Mouse (Mus musculus) MEL (cell line): Measurements from ENCODE around the gene Izumo4. TPM values are rescaled to one million over a fixed set of nuclear protein-coding genes. Genes with fewer than 3 reads are reported as not detected.

Source experiments
- DNase-seq: peaks from one replicate; pipeline ENCODE4 v3.0.0; 2011; ENCODE audit warnings: low read depth, low spot score
- H3K27ac ChIP-seq: 2 replicates; pipeline ENCODE4 v1.5.1; 2012; ENCODE audit warnings: low read depth, mild to moderate bottlenecking, control low read depth, low read length, moderate library complexity; ENCODE audit not compliant: control insufficient read depth
- H3K27me3 ChIP-seq, 2 experiments: fragments of 150-350 bp in 1 of 2; sonication (generic) in 1 of 2; 2 replicates each; pipeline ENCODE4 v1.6.1; 2012; ENCODE audit warnings: low read length in 2 of 2, mild to moderate bottlenecking in 2 of 2, improper control_type of control experiment in 1 of 2, moderate library complexity in 1 of 2; ENCODE audit not compliant: insufficient read depth in 2 of 2, control insufficient read depth in 1 of 2
- H3K36me3 ChIP-seq, 2 experiments: 2 replicates each; pipeline ENCODE4 v1.6.1; 2012 to 2014; ENCODE audit warnings: low read length in 2 of 2, improper control_type of control experiment in 1 of 2, inconsistent platforms in 1 of 2, mild to moderate bottlenecking in 1 of 2; ENCODE audit not compliant: insufficient read depth in 2 of 2, control insufficient read depth in 1 of 2
- H3K4me1 ChIP-seq, 2 experiments: fragments of 150-350 bp in 1 of 2; sonication (generic) in 1 of 2; 2 replicates each; pipeline ENCODE4 v1.6.1; 2012; ENCODE audit warnings: low read length in 2 of 2, improper control_type of control experiment in 1 of 2, mild to moderate bottlenecking in 1 of 2; ENCODE audit not compliant: insufficient read depth in 2 of 2, control insufficient read depth in 1 of 2
- H3K4me3 ChIP-seq, 2 experiments: fragments of 150-350 bp in 1 of 2; sonication (generic) in 1 of 2; 2 replicates each; pipeline ENCODE4 v1.5.1; 2012; ENCODE audit warnings: low read depth in 2 of 2, low read length in 2 of 2, mild to moderate bottlenecking in 2 of 2, moderate library complexity in 2 of 2, control low read depth in 1 of 2, improper control_type of control experiment in 1 of 2; ENCODE audit not compliant: control insufficient read depth in 1 of 2, insufficient read depth in 1 of 2
- H3K79me2 ChIP-seq: 2 replicates; pipeline ENCODE4 v1.6.1; 2012; ENCODE audit warnings: mild to moderate bottlenecking, low read length, moderate library complexity; ENCODE audit not compliant: control insufficient read depth, poor library complexity, insufficient read depth
- H3K9ac ChIP-seq: 2 replicates; pipeline ENCODE4 v1.6.1; 2012; ENCODE audit warnings: low read depth, mild to moderate bottlenecking, control low read depth, low read length, moderate library complexity; ENCODE audit not compliant: control insufficient read depth, poor library complexity, severe bottlenecking
- H3K9me3 ChIP-seq: fragments of 150-350 bp; sonication (generic); replicated peaks from 2 replicates; pipeline ENCODE4 v1.6.1; 2012; ENCODE audit warnings: mild to moderate bottlenecking, low read length, improper control_type of control experiment, moderate library complexity; ENCODE audit not compliant: insufficient read depth
- E2F4 ChIP-seq: IDR thresholded peaks from 2 replicates; pipeline ENCODE4 v1.6.1; 2011; ENCODE audit warnings: low read depth, low read length, improper control_type of control experiment, borderline replicate concordance
- EP300 ChIP-seq, 2 experiments: IDR thresholded peaks; 2 replicates each; pipeline ENCODE4 v1.6.1; 2011; ENCODE audit warnings: improper control_type of control experiment in 2 of 2, low read length in 2 of 2, low read depth in 1 of 2, mild to moderate bottlenecking in 1 of 2
- ETS1 ChIP-seq: IDR thresholded peaks from 2 replicates; pipeline ENCODE4 v1.6.1; 2012; ENCODE audit warnings: low read depth, mild to moderate bottlenecking, inconsistent platforms, low read length, improper control_type of control experiment, moderate library complexity
- HCFC1 ChIP-seq: IDR thresholded peaks from 2 replicates; pipeline ENCODE4 v1.6.1; 2012; ENCODE audit warnings: low read depth, mild to moderate bottlenecking, inconsistent platforms, low read length, improper control_type of control experiment, moderate library complexity
- JUND ChIP-seq: IDR thresholded peaks from 2 replicates; pipeline ENCODE4 v1.6.1; 2011; ENCODE audit warnings: low read depth, mild to moderate bottlenecking, improper control_type of control experiment, low read length
- KAT2A ChIP-seq: conservative IDR thresholded peaks from 2 replicates; pipeline ENCODE4 v1.6.1; 2012; ENCODE audit warnings: low read depth, low read length, improper control_type of control experiment, inconsistent platforms
- MAFK ChIP-seq: IDR thresholded peaks from 2 replicates; pipeline ENCODE4 v1.6.1; 2011; ENCODE audit warnings: low read depth, mild to moderate bottlenecking, low read length, improper control_type of control experiment, borderline replicate concordance
- MAZ ChIP-seq: IDR thresholded peaks from 2 replicates; pipeline ENCODE4 v1.6.1; 2012; ENCODE audit warnings: low read depth, mild to moderate bottlenecking, inconsistent platforms, low read length, improper control_type of control experiment
- MEF2A ChIP-seq: IDR thresholded peaks from 2 replicates; pipeline ENCODE4 v1.6.1; 2014; ENCODE audit warnings: low read depth, mild to moderate bottlenecking, inconsistent platforms, low read length, improper control_type of control experiment; ENCODE audit not compliant: poor library complexity, insufficient replicate concordance, severe bottlenecking; ENCODE audit errors: extremely low read depth
- MXI1 ChIP-seq: IDR thresholded peaks from 2 replicates; pipeline ENCODE4 v1.6.1; 2011; ENCODE audit warnings: mild to moderate bottlenecking, low read depth, low read length, improper control_type of control experiment
- MYC ChIP-seq: IDR thresholded peaks from 2 replicates; pipeline ENCODE4 v1.6.1; 2011; ENCODE audit warnings: low read depth, mild to moderate bottlenecking, low read length, improper control_type of control experiment, moderate library complexity
- NRF1 ChIP-seq: IDR thresholded peaks from 2 replicates; pipeline ENCODE4 v1.6.1; 2014; ENCODE audit warnings: low read depth, mild to moderate bottlenecking, inconsistent platforms, low read length, improper control_type of control experiment, moderate library complexity; ENCODE audit not compliant: poor library complexity, insufficient read depth, severe bottlenecking
- POLR2AphosphoS2 ChIP-seq: IDR thresholded peaks from 2 replicates; pipeline ENCODE4 v1.6.1; 2011; ENCODE audit warnings: low read length, improper control_type of control experiment
- RAD21 ChIP-seq: IDR thresholded peaks from 2 replicates; pipeline ENCODE4 v1.6.1; 2011; ENCODE audit warnings: mild to moderate bottlenecking, low read depth, low read length, improper control_type of control experiment
- RCOR1 ChIP-seq: IDR thresholded peaks from 2 replicates; pipeline ENCODE4 v1.6.1; 2012; ENCODE audit warnings: low read depth, mild to moderate bottlenecking, inconsistent platforms, low read length, improper control_type of control experiment
- SMC3 ChIP-seq: IDR thresholded peaks from 2 replicates; pipeline ENCODE4 v1.6.1; 2011; ENCODE audit warnings: low read depth, low read length, improper control_type of control experiment
- TAL1 ChIP-seq: IDR thresholded peaks from 2 replicates; pipeline ENCODE4 v1.6.1; 2012; ENCODE audit warnings: mild to moderate bottlenecking, inconsistent platforms, low read length, moderate library complexity, mixed read lengths
- TBP ChIP-seq: IDR thresholded peaks from 2 replicates; pipeline ENCODE4 v1.8.0; 2011; ENCODE audit warnings: low read depth, low read length, improper control_type of control experiment
- TCF12 ChIP-seq: IDR thresholded peaks from 2 replicates; pipeline ENCODE4 v1.6.1; 2014; ENCODE audit warnings: low read depth, mild to moderate bottlenecking, inconsistent platforms, low read length, improper control_type of control experiment, moderate library complexity
- UBTF ChIP-seq: IDR thresholded peaks from 2 replicates; pipeline ENCODE4 v1.6.1; 2012; ENCODE audit warnings: low read depth, mild to moderate bottlenecking, inconsistent platforms, low read length, improper control_type of control experiment, moderate library complexity, borderline replicate concordance; ENCODE audit not compliant: insufficient read depth
- ZMIZ1 ChIP-seq: IDR thresholded peaks from 2 replicates; pipeline ENCODE4 v1.6.1; 2012; ENCODE audit warnings: low read depth, mild to moderate bottlenecking, inconsistent platforms, low read length, improper control_type of control experiment, moderate library complexity
- polyA plus RNA-seq, 2 experiments: library from polyadenylated mRNA; stranded (reverse) in 1 of 2; unstranded in 1 of 2; fragments of >175 nt in 1 of 2; fragments of >200 nt in 1 of 2; gene quantifications; 2 replicates each; pipeline versions ENCODE4 v1.2.1 to v1.2.4; 2012; ENCODE audit warnings: low replicate concordance in 2 of 2, low read depth in 1 of 2; ENCODE audit not compliant: insufficient read length in 2 of 2, insufficient read depth in 1 of 2, missing spikeins in 1 of 2
- total RNA-seq: library from RNA; depleted of rRNA; stranded (reverse); fragments of 300-350 nt; gene quantifications from 2 replicates; pipeline ENCODE4 v1.2.3, GENCODE M21; 2012

The Izumo4 gene
- total and polyA plus RNA-seq, 3 experiments = 1.0 to 3.8 TPM; not detected in 1

DNA sequence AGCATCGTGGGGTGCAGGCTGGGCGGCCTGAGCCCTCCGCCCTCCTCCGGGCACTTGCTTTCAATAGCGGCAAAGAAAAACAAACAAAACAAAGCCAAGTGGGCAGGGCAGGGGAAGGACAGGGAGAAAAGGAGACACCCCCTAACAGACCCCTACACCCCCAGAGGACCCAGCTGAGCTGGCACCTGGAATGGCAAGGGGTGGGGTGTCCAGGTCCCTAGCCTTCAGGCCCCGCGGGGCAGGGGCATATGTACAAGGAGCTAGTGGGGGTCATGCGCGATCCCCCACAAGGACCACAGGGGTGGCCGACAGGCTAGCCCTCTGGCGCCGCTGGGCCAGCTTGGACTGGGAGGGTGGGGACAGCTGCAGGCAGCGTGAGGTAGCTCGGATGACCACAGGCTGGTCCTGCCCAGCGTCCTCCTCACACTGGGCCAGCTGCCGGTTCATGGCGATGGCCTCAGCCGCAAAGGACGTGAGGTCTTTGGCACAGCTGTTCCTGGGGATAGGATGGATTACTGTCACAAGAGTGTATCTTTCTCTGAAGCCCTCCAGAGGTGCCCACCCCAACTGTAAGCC lies 35.1 kb upstream of the Izumo4 start:
- H3K9ac ChIP-seq = no peak overlapping the region
- no peaks in the 10 kb centered on the region for H3K27me3 ChIP-seq
- no peaks in the 10 kb centered on the region for H3K9me3 ChIP-seq
- DNase-seq = no peak
- H3K79me2 ChIP-seq = peaks cover under 1% of the 10 kb centered on the region
- no peak overlapping the region for H3K4me3 ChIP-seq
- H3K27ac ChIP-seq = no peak overlapping the region
- TF ChIP-seq TCF12 (no peak), E2F4 (no peak), RCOR1 (no peak), POLR2AphosphoS2 (no peak), MYC (no peak)
- peaks cover 5 to 24% of the 10 kb centered on the region in 2 experiments for H3K4me1 ChIP-seq
- peaks cover 2 to 14% of the 10 kb centered on the region in 2 experiments for H3K36me3 ChIP-seq

DNA sequence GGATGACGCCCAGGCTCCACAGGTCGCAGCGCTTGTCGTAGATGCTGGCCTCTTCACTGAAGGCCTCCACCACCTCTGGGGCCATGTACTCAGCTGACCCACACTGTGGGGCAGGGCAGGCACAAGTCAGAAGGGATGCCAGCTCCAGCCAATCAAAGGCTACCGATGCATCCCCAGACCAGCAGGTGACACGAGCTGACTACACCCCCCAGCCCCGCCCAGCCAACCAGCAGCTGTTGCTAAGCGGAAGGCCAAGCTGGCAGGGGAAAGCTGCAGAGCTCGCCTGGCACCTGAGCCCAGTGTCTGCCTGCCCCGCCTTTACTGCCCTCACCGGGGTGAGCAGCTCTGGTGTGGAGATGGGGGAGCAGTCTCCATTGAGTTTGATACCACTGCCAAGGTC lies 33.4 kb upstream of the Izumo4 start:
- no peak overlapping the region for H3K9ac ChIP-seq
- peaks cover 16% of the 10 kb centered on the region for H3K79me2 ChIP-seq
- DNase-seq = no peak
- H3K4me1 ChIP-seq = peaks cover 4 to 16% of the 10 kb centered on the region in 2 experiments
- no peak overlapping the region for H3K4me3 ChIP-seq
- no peak overlapping the region for H3K27ac ChIP-seq
- no peaks in the 10 kb centered on the region for H3K27me3 ChIP-seq
- H3K9me3 ChIP-seq = no peaks in the 10 kb centered on the region
- H3K36me3 ChIP-seq = peaks cover 2 to 16% of the 10 kb centered on the region in 2 experiments
- TF ChIP-seq RAD21 = no peak
- no peak for TF ChIP-seq UBTF
- no peak for TF ChIP-seq MAFK
- TF ChIP-seq NRF1 = no peak
- no peak for TF ChIP-seq HCFC1
- no peak for TF ChIP-seq TAL1
- no peak for TF ChIP-seq EP300 (IDR thresholded peaks at IDR 0.05; ENCODE audit: low read depth in 1 of 2, low read length in 2 of 2)
- no peak for TF ChIP-seq ETS1
- TF ChIP-seq SMC3 = no peak
- TF ChIP-seq TBP = no peak
- TF ChIP-seq KAT2A = no peak
- no peak for TF ChIP-seq MEF2A
- no peak for TF ChIP-seq JUND
- no peak for TF ChIP-seq RCOR1
- TF ChIP-seq MAZ = no peak
- TF ChIP-seq ZMIZ1 = no peak
- TF ChIP-seq MXI1 = no peak
